Mouse (Mus musculus) limb, embryonic 15.5 days (tissue): ENCODE measurements around the gene Mettl9. TPM values are rescaled to one million over a fixed set of nuclear protein-coding genes. Genes with fewer than 3 reads are reported as not detected.
"Not testable (repeated sequence)": the region's sequence is repeated elsewhere in the genome, so short reads cannot be mapped to it uniquely, and the experiment has no call there.

Experiments used
- ATAC-seq: fragments of 200-750 bp; cut with Nextera tagmentation; 2 replicates; pipeline ENCODE4 v1.8.0; 2017; ENCODE audit warnings: low read depth, moderate TSS enrichment; ENCODE audit not compliant: insufficient number of reproducible peaks, low FRiP score, low TSS enrichment
- H3K27ac ChIP-seq: fragments of 300-500 bp; sonication (generic); 2 replicates; pipeline ENCODE4 v1.5.1; 2015; ENCODE audit warnings: moderate library complexity, mild to moderate bottlenecking, inconsistent platforms
- H3K27me3 ChIP-seq: fragments of 300-500 bp; sonication (generic); 2 replicates; pipeline ENCODE4 v1.6.1; 2015; ENCODE audit warnings: inconsistent platforms
- H3K36me3 ChIP-seq: fragments of 300-500 bp; sonication (generic); 2 replicates; pipeline ENCODE4 v1.6.1; 2015; ENCODE audit warnings: inconsistent platforms
- H3K4me1 ChIP-seq: fragments of 300-500 bp; sonication (generic); 2 replicates; pipeline ENCODE4 v1.6.1; 2015; ENCODE audit warnings: inconsistent platforms
- H3K4me2 ChIP-seq: fragments of 300-500 bp; sonication (generic); 2 replicates; pipeline ENCODE4 v1.6.1; 2015; ENCODE audit warnings: mild to moderate bottlenecking, inconsistent platforms
- H3K4me3 ChIP-seq: fragments of 300-500 bp; sonication (generic); 2 replicates; pipeline ENCODE4 v1.5.1; 2015; ENCODE audit warnings: mild to moderate bottlenecking, inconsistent platforms
- H3K9ac ChIP-seq: fragments of 300-500 bp; sonication (generic); 2 replicates; pipeline ENCODE4 v1.6.1; 2015; ENCODE audit warnings: inconsistent platforms
- H3K9me3 ChIP-seq: fragments of 300-500 bp; sonication (generic); 2 replicates; pipeline ENCODE4 v1.6.1; 2016; ENCODE audit warnings: inconsistent platforms
- WGBS: fragments of 180-500 bp; shearing (Covaris S2); methylation state at CpG from one replicate; pipeline ENCODE4 v1.1.7; 2015; 5-methylcytosine and 5-hydroxymethylcytosine counted together
- polyA plus RNA-seq: library from polyadenylated mRNA; unstranded; fragments of >200 nt; fragmentation: Nextera tagmentation; extraction: Ambion mirVana; gene quantifications from 2 replicates; pipeline ENCODE4 v1.2.1, GENCODE M21; 2015

Mettl9 gene
- polyA plus RNA-seq, 1 experiment from 2014 or later = 171 TPM

- Histone ChIP-seq H3K27ac (no peak overlapping the region), H3K9me3 (no peaks in the 10 kb centered on the region), H3K36me3 (no peaks in the 10 kb centered on the region), H3K27me3 (no peaks in the 10 kb centered on the region), H3K4me1 (0 out of 2 replicates have a peak, but pooled peaks cover 2% of the 10 kb centered on the region), H3K4me2 (no peak overlapping the region), H3K9ac (no peak overlapping the region), H3K4me3 (no peak overlapping the region)
- ATAC-seq = no peak
- 55% methylated on average over 6 of the region's 6 CpGs for WGBS
These were observed 8.8 kb upstream of the Mettl9 start for GRCm38 (mm10) chr7:121025221-121026008.

GRCm38 (mm10) chr7:121026300-121026699, 7.9 kb upstream of the Mettl9 start:
- Histone ChIP-seq H3K9me3 (no peaks in the 10 kb centered on the region), H3K4me3 (no peak overlapping the region), H3K4me2 (no peak overlapping the region), H3K36me3 (no peaks in the 10 kb centered on the region), H3K4me1 (no peaks in the 10 kb centered on the region), H3K9ac (no peak overlapping the region), H3K27ac (no peak overlapping the region), H3K27me3 (no peaks in the 10 kb centered on the region)
- WGBS = 23% methylated on average over 3 of the region's 3 CpGs
- ATAC-seq = no peak

GRCm38 (mm10) chr7:121029947-121030346, 4.3 kb upstream of the Mettl9 start:
- not testable (repeated sequence) for H3K9ac ChIP-seq, H3K36me3 ChIP-seq, H3K4me3 ChIP-seq, H3K4me2 ChIP-seq, H3K9me3 ChIP-seq, H3K27ac ChIP-seq, ATAC-seq, H3K27me3 ChIP-seq, H3K4me1 ChIP-seq

GRCm38 (mm10) chr7:121034701-121035141, 476 bp downstream of the Mettl9 start:
- peak; percentile 64 for ATAC-seq
- Histone ChIP-seq H3K4me2 (peak overlapping the region; percentile 56), H3K9ac (peak overlapping the region; percentile 99), H3K4me3 (peak overlapping the region; percentile 96), H3K36me3 (no peaks in the 10 kb centered on the region), H3K9me3 (no peaks in the 10 kb centered on the region), H3K27ac (peak overlapping the region; percentile 97), H3K4me1 (peaks cover 34% of the 10 kb centered on the region), H3K27me3 (0 out of 2 replicates have a peak, but pooled peaks cover 5% of the 10 kb centered on the region)
- under 1% methylated on average over 31 of the region's 63 CpGs for WGBS

GRCm38 (mm10) chr7:121035161-121035721, 996 bp downstream of the Mettl9 start:
- no peak for ATAC-seq
- H3K4me2 ChIP-seq = peak overlapping the region; percentile 56
- H3K4me1 ChIP-seq = peaks cover 39% of the 10 kb centered on the region
- under 1% methylated on average over 21 of the region's 24 CpGs for WGBS
- peak overlapping the region; percentile 97 for H3K27ac ChIP-seq
- H3K4me3 ChIP-seq = peak overlapping the region; percentile 96
- H3K27me3 ChIP-seq = 0 out of 2 replicates have a peak, but pooled peaks cover 5% of the 10 kb centered on the region
- no peaks in the 10 kb centered on the region for H3K36me3 ChIP-seq
- H3K9me3 ChIP-seq = no peaks in the 10 kb centered on the region
- peak overlapping the region; percentile 99 for H3K9ac ChIP-seq

GRCm38 (mm10) chr7:121040595-121040994, 6.3 kb downstream of the Mettl9 start:
- Histone ChIP-seq H3K4me2 (no peak overlapping the region), H3K4me1 (peaks cover 59% of the 10 kb centered on the region)

GRCm38 (mm10) chr7:121041989-121042388, 7.7 kb downstream of the Mettl9 start:
- Histone ChIP-seq H3K4me1 (peaks cover 50% of the 10 kb centered on the region), H3K36me3 (no peaks in the 10 kb centered on the region), H3K9ac (no peak overlapping the region), H3K4me3 (no peak overlapping the region), H3K9me3 (no peaks in the 10 kb centered on the region), H3K27ac (no peak overlapping the region), H3K27me3 (no peaks in the 10 kb centered on the region), H3K4me2 (no peak overlapping the region)
- no peak for ATAC-seq
- 47% methylated on average over 1 of the region's 1 CpGs for WGBS

More at GRCm38 (mm10) chr7:121040595-121040994, 6.3 kb downstream of the Mettl9 start:
- Histone ChIP-seq H3K27me3 (no peaks in the 10 kb centered on the region), H3K36me3 (no peaks in the 10 kb centered on the region), H3K27ac (peak overlapping the region; percentile 33; the same call in 1 of the 2 replicates), H3K4me3 (no peak overlapping the region), H3K9me3 (no peaks in the 10 kb centered on the region), H3K9ac (no peak overlapping the region)
- ATAC-seq = no peak
- 42% methylated on average over 4 of the region's 4 CpGs for WGBS

GRCm38 (mm10) chr7:121043004-121043403, 8.8 kb downstream of the Mettl9 start:
- no peak for ATAC-seq
- Histone ChIP-seq H3K36me3 (0 out of 2 replicates have a peak, but pooled peaks cover under 1% of the 10 kb centered on the region), H3K27me3 (no peaks in the 10 kb centered on the region), H3K9me3 (no peaks in the 10 kb centered on the region), H3K27ac (no peak overlapping the region), H3K4me1 (peaks cover 40% of the 10 kb centered on the region), H3K4me2 (no peak overlapping the region), H3K9ac (no peak overlapping the region), H3K4me3 (no peak overlapping the region)
- 84% methylated on average over 3 of the region's 3 CpGs for WGBS

- Histone ChIP-seq H3K4me1 (peaks cover 38% of the 10 kb centered on the region), H3K27ac (no peak overlapping the region), H3K27me3 (no peaks in the 10 kb centered on the region), H3K9ac (no peak overlapping the region), H3K4me3 (no peak overlapping the region), H3K36me3 (peaks cover 6% of the 10 kb centered on the region; the same call in 1 of the 2 replicates), H3K9me3 (no peaks in the 10 kb centered on the region), H3K4me2 (no peak overlapping the region)
- no peak for ATAC-seq
- WGBS = 90% methylated on average over 1 of the region's 1 CpGs
These were observed 9.3 kb downstream of the Mettl9 start for GRCm38 (mm10) chr7:121043510-121043909.

- H3K27me3 ChIP-seq = no peaks in the 10 kb centered on the region
- peaks cover 6% of the 10 kb centered on the region; the same call in 1 of the 2 replicates for H3K36me3 ChIP-seq
- peaks cover 33% of the 10 kb centered on the region for H3K4me1 ChIP-seq
- no peak overlapping the region for H3K4me3 ChIP-seq
- WGBS = 73% methylated on average over 1 of the region's 1 CpGs
- no peak overlapping the region for H3K27ac ChIP-seq
- no peak overlapping the region for H3K9ac ChIP-seq
- ATAC-seq = no peak
- no peaks in the 10 kb centered on the region for H3K9me3 ChIP-seq
- H3K4me2 ChIP-seq = no peak overlapping the region
These were observed 10.0 kb downstream of the Mettl9 start for GRCm38 (mm10) chr7:121044251-121044650.

GRCm38 (mm10) chr7:121045671-121046453, 11.6 kb downstream of the Mettl9 start:
- H3K27ac ChIP-seq = no peak overlapping the region
- WGBS = 73% methylated on average over 6 of the region's 6 CpGs
- no peaks in the 10 kb centered on the region for H3K9me3 ChIP-seq

More at GRCm38 (mm10) chr7:121045671-121046453, 11.6 kb downstream of the Mettl9 start:
- no peak for ATAC-seq
- no peak overlapping the region for H3K4me3 ChIP-seq
- H3K27me3 ChIP-seq = no peaks in the 10 kb centered on the region
- H3K9ac ChIP-seq = no peak overlapping the region
- H3K4me2 ChIP-seq = no peak overlapping the region
- peaks cover 6% of the 10 kb centered on the region; the same call in 1 of the 2 replicates for H3K36me3 ChIP-seq
- peaks cover 18% of the 10 kb centered on the region; the same call in 1 of the 2 replicates for H3K4me1 ChIP-seq
